Mouse (Mus musculus): ENCODE results near the gene Jtb. TPM values are rescaled to one million over a fixed set of nuclear protein-coding genes. Genes with fewer than 3 reads are reported as not detected.

Jtb gene
- polyA plus RNA-seq, 1 experiment = 84.2 TPM

- 78% methylated on average over 5 of the region's 5 CpGs for WGBS
Measured at GRCm38 (mm10) chr3:90203619-90204018, 27.8 kb upstream of the Jtb start.

GRCm38 (mm10) chr3:90204582-90204981 lies 26.8 kb upstream of the Jtb start:
- TF ChIP-seq POLR2A (IDR thresholded peaks at IDR 0.05; ENCODE audit: low read depth, low read length) (no peak), CTCF (IDR thresholded peaks at IDR 0.05; ENCODE audit: extremely low read depth, insufficient read length, insufficient replicate concordance, low read depth, low read length) (no peak)
- whole genome bisulfite sequencing = over 99% methylated on average over 2 of the region's 2 CpGs
- no peaks in the 10 kb centered on the region for H3K4me1 ChIP-seq (ENCODE audit: control insufficient read depth, insufficient read depth, insufficient read length, low read length)
- no peak overlapping the region for H3K27ac ChIP-seq (ENCODE audit: insufficient read depth, low read depth, low read length)
- H3K4me3 ChIP-seq (ENCODE audit: low read depth, low read length) = no peak overlapping the region
- peaks cover 15% of the 10 kb centered on the region for H3K36me3 ChIP-seq (ENCODE audit: control insufficient read depth, insufficient read depth, low read length)
- H3K27me3 ChIP-seq (ENCODE audit: control insufficient read depth, insufficient read depth, low read length) = no peaks in the 10 kb centered on the region

More at GRCm38 (mm10) chr3:90203619-90204018, 27.8 kb upstream of the Jtb start:
- no peaks in the 10 kb centered on the region for H3K4me1 ChIP-seq (ENCODE audit: control insufficient read depth, insufficient read depth, insufficient read length, low read length)
- H3K27ac ChIP-seq (ENCODE audit: insufficient read depth, low read depth, low read length) = no peak overlapping the region
- no peak for TF ChIP-seq POLR2A (IDR thresholded peaks at IDR 0.05; ENCODE audit: low read depth, low read length)
- no peaks in the 10 kb centered on the region for H3K27me3 ChIP-seq (ENCODE audit: control insufficient read depth, insufficient read depth, low read length)
- H3K36me3 ChIP-seq (ENCODE audit: control insufficient read depth, insufficient read depth, low read length) = peaks cover 7% of the 10 kb centered on the region; the same call in 1 of the 2 replicates
- H3K4me3 ChIP-seq (ENCODE audit: low read depth, low read length) = no peak overlapping the region

GRCm38 (mm10) chr3:90208662-90209061 lies 22.7 kb upstream of the Jtb start:
- Histone ChIP-seq H3K27me3 (ENCODE audit: control insufficient read depth, insufficient read depth, low read length) (no peaks in the 10 kb centered on the region), H3K4me1 (ENCODE audit: control insufficient read depth, insufficient read depth, insufficient read length, low read length) (peaks cover 2% of the 10 kb centered on the region), H3K4me3 (ENCODE audit: low read depth, low read length) (no peak overlapping the region), H3K36me3 (ENCODE audit: control insufficient read depth, insufficient read depth, low read length) (peaks cover 35% of the 10 kb centered on the region), H3K27ac (ENCODE audit: insufficient read depth, low read depth, low read length) (no peak overlapping the region)
- WGBS = 91% methylated on average over 2 of the region's 2 CpGs
- no peak for TF ChIP-seq CTCF (IDR thresholded peaks at IDR 0.05; ENCODE audit: extremely low read depth, insufficient read length, insufficient replicate concordance, low read depth, low read length)
- TF ChIP-seq POLR2A (IDR thresholded peaks at IDR 0.05; ENCODE audit: low read depth, low read length) = no peak

DNA sequence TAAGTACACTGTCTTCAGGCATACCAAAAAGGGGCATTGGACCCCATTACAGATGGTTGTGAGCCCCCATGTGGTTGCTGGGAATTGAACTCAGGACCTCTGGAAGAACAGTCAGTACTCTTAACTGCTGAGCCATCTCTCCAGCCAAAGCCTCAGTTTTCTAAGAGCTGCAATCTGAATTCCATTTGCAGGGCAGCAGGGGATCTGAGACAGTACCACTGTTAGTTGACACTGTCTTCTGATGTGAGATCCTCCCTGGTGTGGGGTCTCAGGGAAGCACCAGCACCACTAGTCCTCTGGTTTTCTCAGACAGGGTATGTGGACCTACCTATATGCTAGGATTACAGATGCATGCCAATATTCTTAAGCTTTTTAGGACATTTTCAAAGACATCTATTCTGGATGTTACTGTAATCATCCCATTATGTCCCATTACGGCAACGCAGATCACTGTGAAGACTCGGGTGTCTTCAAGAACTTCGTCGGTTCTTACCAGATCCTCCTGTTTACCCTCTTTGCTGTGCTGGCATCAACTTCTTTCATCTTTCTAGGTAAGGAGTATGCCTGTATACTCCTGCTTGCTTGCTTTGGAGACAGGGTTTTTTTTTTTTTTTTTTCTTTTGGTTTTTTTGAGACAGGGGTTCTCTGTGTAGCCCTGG lies 21.4 kb upstream of the Jtb start:
- TF ChIP-seq CTCF (IDR thresholded peaks at IDR 0.05; ENCODE audit: extremely low read depth, insufficient read length, insufficient replicate concordance, low read depth, low read length) (no peak), POLR2A (IDR thresholded peaks at IDR 0.05; ENCODE audit: low read depth, low read length) (no peak)
- 86% methylated on average over 5 of the region's 5 CpGs for WGBS
- no peak overlapping the region for H3K27ac ChIP-seq (ENCODE audit: insufficient read depth, low read depth, low read length)
- H3K4me1 ChIP-seq (ENCODE audit: control insufficient read depth, insufficient read depth, insufficient read length, low read length) = peaks cover 4% of the 10 kb centered on the region
- H3K27me3 ChIP-seq (ENCODE audit: control insufficient read depth, insufficient read depth, low read length) = no peaks in the 10 kb centered on the region
- peaks cover 35% of the 10 kb centered on the region for H3K36me3 ChIP-seq (ENCODE audit: control insufficient read depth, insufficient read depth, low read length)
- no peak overlapping the region for H3K4me3 ChIP-seq (ENCODE audit: low read depth, low read length)

DNA sequence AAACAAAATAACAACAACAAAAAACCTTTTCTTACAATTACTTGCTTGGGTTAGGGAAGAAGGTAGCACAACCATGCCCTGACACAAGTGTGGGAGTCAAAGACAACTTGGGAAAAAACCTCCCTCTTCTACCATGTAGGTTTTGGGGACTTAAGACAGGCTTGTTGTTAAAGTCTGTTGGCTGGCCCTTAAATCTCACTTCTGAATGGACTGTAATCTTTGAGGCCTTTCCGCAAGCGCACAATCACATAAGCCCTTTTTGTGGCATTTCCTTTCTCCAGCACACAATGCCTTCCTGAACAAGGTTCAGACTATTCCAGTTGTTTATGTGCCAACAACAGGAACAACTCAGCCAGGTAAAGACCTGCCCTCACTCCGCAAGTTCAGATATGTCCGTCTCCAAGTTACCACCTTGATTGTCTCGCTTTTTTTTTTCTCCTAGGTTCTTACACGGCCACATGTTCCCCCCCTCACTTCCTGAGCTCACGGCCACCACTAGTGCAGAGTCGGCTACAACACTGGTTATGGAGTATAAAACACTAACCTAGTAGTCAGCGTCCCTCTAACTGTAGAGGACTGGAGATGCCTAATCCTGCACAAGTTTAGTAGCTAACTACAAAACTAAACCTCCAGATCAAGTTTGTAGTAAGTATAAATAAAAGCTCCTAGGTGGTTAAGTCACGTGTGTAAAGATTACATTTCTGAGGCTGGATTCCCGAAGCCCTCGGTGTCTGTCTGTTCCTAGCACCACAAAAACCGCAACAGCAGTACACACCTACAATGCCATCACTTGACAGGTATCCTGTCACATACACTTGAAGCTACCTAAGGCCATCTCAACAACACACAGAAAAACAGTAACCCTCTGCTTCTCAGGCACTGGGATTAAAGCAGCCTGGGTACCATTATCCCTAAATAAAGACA lies 19.7 kb upstream of the Jtb start:
- no peak for TF ChIP-seq CTCF (IDR thresholded peaks at IDR 0.05; ENCODE audit: extremely low read depth, insufficient read length, insufficient replicate concordance, low read depth, low read length)
- no peak for TF ChIP-seq POLR2A (IDR thresholded peaks at IDR 0.05; ENCODE audit: low read depth, low read length)
- H3K27ac ChIP-seq (ENCODE audit: insufficient read depth, low read depth, low read length) = no peak overlapping the region
- no peaks in the 10 kb centered on the region for H3K27me3 ChIP-seq (ENCODE audit: control insufficient read depth, insufficient read depth, low read length)
- peak overlapping the region; percentile 9; the same call in 1 of the 2 replicates for H3K4me3 ChIP-seq (ENCODE audit: low read depth, low read length)
- peaks cover 35% of the 10 kb centered on the region for H3K36me3 ChIP-seq (ENCODE audit: control insufficient read depth, insufficient read depth, low read length)
- peaks cover 4% of the 10 kb centered on the region for H3K4me1 ChIP-seq (ENCODE audit: control insufficient read depth, insufficient read depth, insufficient read length, low read length)
- WGBS = 31% methylated on average over 13 of the region's 13 CpGs

DNA sequence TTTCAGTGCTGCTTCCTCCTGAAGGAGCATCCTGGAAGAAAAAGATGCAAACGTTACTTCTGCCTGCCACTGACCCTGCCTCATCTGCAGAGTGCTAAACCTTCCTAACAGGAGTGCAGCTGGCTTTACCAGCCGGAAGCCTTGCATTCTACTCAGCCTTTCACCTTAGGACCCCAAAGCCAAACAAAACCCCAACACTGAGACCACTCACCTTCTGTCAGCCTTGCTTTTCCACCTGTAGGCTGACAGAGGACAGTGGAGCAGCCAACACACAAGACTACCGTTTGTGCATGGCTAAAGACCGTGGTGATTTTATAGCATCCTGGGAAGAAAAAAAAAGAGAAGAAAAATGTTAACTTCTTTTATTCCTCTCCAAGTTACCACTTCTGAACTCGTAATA lies 18.7 kb upstream of the Jtb start:
- H3K27ac ChIP-seq (ENCODE audit: insufficient read depth, low read depth, low read length) = no peak overlapping the region
- peak overlapping the region; percentile 98 for H3K4me3 ChIP-seq (ENCODE audit: low read depth, low read length)
- H3K36me3 ChIP-seq (ENCODE audit: control insufficient read depth, insufficient read depth, low read length) = peaks cover 34% of the 10 kb centered on the region
- WGBS = 2% methylated on average over 5 of the region's 5 CpGs
- no peaks in the 10 kb centered on the region for H3K27me3 ChIP-seq (ENCODE audit: control insufficient read depth, insufficient read depth, low read length)
- TF ChIP-seq CTCF (IDR thresholded peaks at IDR 0.05; ENCODE audit: extremely low read depth, insufficient read length, insufficient replicate concordance, low read depth, low read length) (no peak), POLR2A (IDR thresholded peaks at IDR 0.05; ENCODE audit: low read depth, low read length) (no peak)
- H3K4me1 ChIP-seq (ENCODE audit: control insufficient read depth, insufficient read depth, insufficient read length, low read length) = peaks cover 4% of the 10 kb centered on the region

- Histone ChIP-seq H3K36me3 (ENCODE audit: control insufficient read depth, insufficient read depth, low read length) (peaks cover 30% of the 10 kb centered on the region), H3K27ac (ENCODE audit: insufficient read depth, low read depth, low read length) (peak within 1 kb of the TSS; percentile 82; the same call in 1 of the 2 replicates), H3K4me3 (ENCODE audit: low read depth, low read length) (peak within 1 kb of the TSS; percentile 98), H3K27me3 (ENCODE audit: control insufficient read depth, insufficient read depth, low read length) (no peaks in the 10 kb centered on the region), H3K4me1 (ENCODE audit: control insufficient read depth, insufficient read depth, insufficient read length, low read length) (peaks cover 4% of the 10 kb centered on the region)
- WGBS = under 1% methylated on average over 42 of the region's 42 CpGs
- no peak for TF ChIP-seq CTCF (IDR thresholded peaks at IDR 0.05; ENCODE audit: extremely low read depth, insufficient read length, insufficient replicate concordance, low read depth, low read length)
- peak; percentile 99 for TF ChIP-seq POLR2A (IDR thresholded peaks at IDR 0.05; ENCODE audit: low read depth, low read length)
Measured at GRCm38 (mm10) chr3:90213377-90213866, 18.0 kb upstream of the Jtb start, which contains the start of the genes Rps27 and Rab13. Gene Rps27, minus strand, starts transcription at chr3:90213651. Gene Rab13, plus strand, starts transcription at chr3:90213695.

Data from small intestine, adult 2 months (tissue).